Mouse (Mus musculus) heart, postnatal 0 days (tissue): ENCODE results near the gene Syt17.

Source experiments
- CTCF ChIP-seq: IDR thresholded peaks from 2 replicates; pipeline ENCODE4 v1.5.1; 2016; ENCODE audit warnings: antibody characterized with exemption, control low read depth, low read depth
- EP300 ChIP-seq: IDR thresholded peaks from 2 replicates; pipeline ENCODE4 v1.6.1; 2016; ENCODE audit warnings: antibody characterized with exemption, low read depth

DNA sequence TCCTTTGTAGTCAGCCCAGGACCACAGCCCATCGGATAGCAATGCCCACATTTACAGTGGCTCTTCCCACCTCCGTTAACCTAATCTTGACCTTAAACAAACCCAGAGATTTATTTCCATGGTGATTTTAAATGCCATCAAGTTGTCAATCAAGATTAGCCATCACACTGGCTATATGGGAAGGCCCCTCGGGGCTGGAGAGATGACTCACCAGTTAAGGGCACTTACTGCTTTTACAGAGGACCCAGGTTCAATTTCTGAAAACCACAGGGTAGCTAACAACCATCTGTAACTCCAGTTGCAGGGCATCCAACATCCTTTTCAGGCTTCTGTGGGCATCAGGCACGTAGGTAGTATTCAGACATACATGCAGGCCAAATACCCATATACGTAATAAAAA is 28.4 kb upstream of the Syt17 start:
- TF ChIP-seq CTCF (no peak), EP300 (no peak)
